Mouse (Mus musculus) thymus, adult 2 months (tissue): ENCODE measurements around the gene Vps18. TPM values are rescaled to one million over a fixed set of nuclear protein-coding genes. Genes with fewer than 3 reads are reported as not detected.
A peak's percentile ranks its signal among the peaks of the same experiment; 100 is the strongest.

Source experiments
- DNase-seq: peaks from one replicate; pipeline ENCODE4 v3.0.0; 2021
- H3K27ac ChIP-seq: fragments of 200-500 bp; 2 replicates; pipeline ENCODE4 v1.5.1; 2012; ENCODE audit warnings: low read length, control low read depth; ENCODE audit not compliant: control insufficient read depth, insufficient read depth
- H3K27me3 ChIP-seq: fragments of 200-500 bp; 2 replicates; pipeline ENCODE4 v1.6.1; 2012; ENCODE audit warnings: mild to moderate bottlenecking, low read length, moderate library complexity, mixed read lengths; ENCODE audit not compliant: control insufficient read depth, insufficient read depth
- H3K36me3 ChIP-seq: fragments of 200-500 bp; 2 replicates; pipeline ENCODE4 v1.6.1; 2012; ENCODE audit warnings: mild to moderate bottlenecking, low read length, moderate library complexity; ENCODE audit not compliant: control insufficient read depth, insufficient read depth
- H3K4me1 ChIP-seq: fragments of 200-500 bp; replicated peaks from 2 replicates; pipeline ENCODE4 v1.6.1; 2012; ENCODE audit warnings: low read length; ENCODE audit not compliant: control insufficient read depth, insufficient read depth
- H3K4me3 ChIP-seq: fragments of 200-500 bp; 2 replicates; pipeline ENCODE4 v1.5.1; 2012; ENCODE audit warnings: mild to moderate bottlenecking, low read length, control low read depth, moderate library complexity; ENCODE audit not compliant: control insufficient read depth, insufficient read depth
- CTCF ChIP-seq: fragments of 200-500 bp; IDR thresholded peaks from 2 replicates; pipeline ENCODE4 v1.5.1; 2012; ENCODE audit warnings: mild to moderate bottlenecking, control low read depth, low read length, moderate library complexity, borderline replicate concordance; ENCODE audit not compliant: control insufficient read depth, poor library complexity, insufficient read depth; ENCODE audit errors: extremely low read depth
- POLR2A ChIP-seq: fragments of 200-500 bp; IDR thresholded peaks from 2 replicates; pipeline ENCODE4 v1.6.1; 2012; ENCODE audit warnings: mild to moderate bottlenecking, low read length, control low read depth, moderate library complexity; ENCODE audit not compliant: control insufficient read depth, poor library complexity, insufficient read depth; ENCODE audit errors: extremely low read depth
- WGBS: fragments of 180-500 bp; shearing (Covaris S2); methylation state at CpG from one replicate; pipeline ENCODE4 v1.1.7; 2018; 5-methylcytosine and 5-hydroxymethylcytosine counted together
- polyA plus RNA-seq: library from polyadenylated mRNA; depleted of rRNA; stranded (reverse); fragments of >200 nt; gene quantifications from 2 replicates; pipeline ENCODE4 v1.2.3, GENCODE M21; 2012

The Vps18 gene
- polyA plus RNA-seq, 1 experiment: 28.4 TPM

DNA sequence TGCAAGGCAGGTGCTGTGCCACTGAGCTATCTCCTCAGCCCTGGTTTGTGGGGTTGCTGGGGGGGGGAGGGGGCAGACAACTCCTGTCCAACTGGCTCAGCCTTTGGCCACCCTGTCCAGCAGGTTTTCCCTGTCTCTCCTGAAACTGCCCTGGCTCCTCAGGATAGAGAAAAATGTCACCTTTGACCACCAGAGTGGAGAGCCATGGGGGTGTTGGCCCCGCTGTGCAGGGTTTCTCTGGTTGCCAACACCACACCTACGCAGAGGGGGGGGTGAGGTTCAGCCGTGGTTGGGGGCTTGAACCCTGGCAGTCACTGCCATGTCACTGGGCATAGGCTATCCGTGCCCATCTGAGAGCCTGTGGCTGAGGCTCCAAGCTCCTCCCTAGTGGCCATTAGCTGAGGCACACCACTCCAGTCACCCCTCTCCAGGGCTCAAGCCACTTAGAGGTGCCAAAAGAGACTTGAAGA, 38.9 kb upstream of the Vps18 start:
- Histone ChIP-seq H3K27ac (no peak overlapping the region), H3K27me3 (no peaks in the 10 kb centered on the region), H3K4me3 (no peak overlapping the region), H3K36me3 (no peaks in the 10 kb centered on the region), H3K4me1 (peaks cover 3% of the 10 kb centered on the region; the same call in 1 of the 2 replicates)
- no peak for DNase-seq
- TF ChIP-seq POLR2A (no peak), CTCF (no peak)
- 81% methylated on average over 4 of the region's 4 CpGs for whole genome bisulfite sequencing

DNA sequence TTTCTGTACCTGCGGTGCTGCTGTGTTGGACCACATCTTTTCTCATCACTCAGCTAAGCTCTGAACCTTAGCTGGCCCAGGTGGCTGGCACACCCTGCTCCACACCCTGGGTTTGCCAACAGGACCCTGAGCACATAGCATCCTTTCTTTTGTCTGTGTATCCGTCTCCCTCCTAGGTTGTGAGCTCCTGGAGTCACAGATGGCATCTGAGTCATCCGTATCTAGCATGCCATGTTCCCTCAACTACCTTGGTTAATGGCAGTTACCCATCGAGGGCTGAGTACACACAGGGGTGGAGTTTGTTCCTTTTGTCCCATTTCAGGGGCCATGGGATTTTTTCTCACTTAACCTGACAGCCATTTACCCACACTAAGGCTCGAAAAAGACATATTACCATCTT, 38.2 kb upstream of the Vps18 start:
- Histone ChIP-seq H3K27ac (no peak overlapping the region), H3K4me3 (no peak overlapping the region), H3K4me1 (peaks cover 3% of the 10 kb centered on the region; the same call in 1 of the 2 replicates), H3K36me3 (no peaks in the 10 kb centered on the region), H3K27me3 (no peaks in the 10 kb centered on the region)
- TF ChIP-seq CTCF: no peak
- TF ChIP-seq POLR2A: no peak
- DNase-seq: no peak
- 71% methylated on average over 5 of the region's 5 CpGs for WGBS

DNA sequence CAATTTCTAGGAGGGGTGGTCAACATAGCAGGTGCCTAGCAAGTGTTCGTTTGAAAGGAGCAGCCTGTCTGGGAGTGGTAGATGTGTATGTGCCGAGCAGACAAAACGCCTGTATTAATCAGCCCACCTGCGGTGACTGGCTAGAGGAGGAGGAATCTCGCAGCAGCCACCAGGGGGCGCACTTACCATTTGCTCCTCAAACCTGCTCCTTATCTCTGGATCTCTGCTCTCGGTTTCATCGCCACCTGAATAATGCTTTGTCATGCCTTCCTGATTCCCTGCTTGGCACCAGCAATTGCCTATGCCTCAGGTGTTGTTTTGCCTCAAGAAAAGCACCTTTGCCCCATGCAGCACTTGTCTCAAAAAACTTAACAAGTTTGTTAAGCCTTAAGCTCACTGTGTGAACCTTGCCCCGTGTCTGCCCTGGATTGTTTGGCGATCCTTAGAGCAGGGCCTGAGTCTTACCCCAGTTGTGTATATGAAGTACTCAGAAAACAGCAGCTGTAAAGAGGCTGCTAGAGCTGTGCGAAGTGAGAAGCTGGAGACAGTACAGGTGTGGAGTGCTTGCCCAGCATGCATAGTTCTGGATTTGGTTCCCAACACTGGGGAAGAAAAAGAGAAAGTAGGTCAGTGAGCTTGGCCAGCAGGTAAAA, 37.6 kb upstream of the Vps18 start:
- peak; percentile 88 for DNase-seq
- 13% methylated on average over 11 of the region's 11 CpGs for WGBS
- Histone ChIP-seq H3K4me3 (no peak overlapping the region), H3K4me1 (peaks cover 3% of the 10 kb centered on the region; the same call in 1 of the 2 replicates), H3K27me3 (no peaks in the 10 kb centered on the region), H3K27ac (no peak overlapping the region), H3K36me3 (no peaks in the 10 kb centered on the region)
- TF ChIP-seq CTCF (peak; percentile 91), POLR2A (no peak)

DNA sequence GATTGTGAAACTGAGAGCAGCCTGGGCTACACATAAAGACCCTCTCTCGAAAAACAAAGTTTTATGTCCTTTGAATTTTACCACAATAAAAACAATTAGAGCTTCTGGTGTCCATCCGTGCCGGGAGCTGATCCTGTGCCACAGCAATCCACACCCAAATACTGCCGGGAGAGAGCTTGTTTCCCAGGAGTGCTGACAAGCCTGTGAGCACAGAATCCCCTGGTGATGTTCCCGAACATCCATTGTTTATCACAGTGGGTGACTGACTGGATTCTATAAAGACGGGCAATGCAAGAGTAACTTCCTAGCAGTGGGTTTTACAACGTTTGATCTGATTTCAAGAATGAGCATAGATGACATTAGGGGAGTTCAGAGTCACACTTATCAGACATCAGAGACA, 33.6 kb upstream of the Vps18 start:
- 63% methylated on average over 7 of the region's 7 CpGs for WGBS
- TF ChIP-seq CTCF (no peak), POLR2A (no peak)
- no peaks in the 10 kb centered on the region for H3K27me3 ChIP-seq
- DNase-seq: no peak
- H3K27ac ChIP-seq: no peak overlapping the region
- no peaks in the 10 kb centered on the region for H3K36me3 ChIP-seq
- no peak overlapping the region for H3K4me3 ChIP-seq
- H3K4me1 ChIP-seq: peaks cover 3% of the 10 kb centered on the region; the same call in 1 of the 2 replicates

DNA sequence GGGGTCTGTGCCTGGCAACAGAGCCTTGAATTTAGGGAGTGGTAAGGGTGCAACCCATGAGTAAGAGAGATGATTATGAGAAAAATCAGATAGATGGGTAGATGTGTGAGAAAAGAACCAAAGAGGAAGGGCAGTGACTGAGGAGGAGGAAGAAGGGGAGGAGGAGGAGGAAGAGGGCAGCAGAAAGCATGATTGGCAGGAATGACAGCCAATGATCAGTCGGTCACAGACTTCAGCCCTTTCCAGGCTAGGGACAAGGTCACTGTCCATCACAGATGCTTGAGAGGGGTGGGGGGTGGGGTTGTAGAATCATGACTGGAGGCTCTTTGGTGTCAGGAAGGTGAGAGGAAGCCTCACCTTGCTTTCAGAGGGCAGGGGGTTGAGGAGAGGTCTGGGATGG, 28.0 kb upstream of the Vps18 start:
- H3K36me3 ChIP-seq: no peaks in the 10 kb centered on the region
- peaks cover 5% of the 10 kb centered on the region; the same call in 1 of the 2 replicates for H3K4me1 ChIP-seq
- DNase-seq: no peak
- no peak overlapping the region for H3K4me3 ChIP-seq
- no peak for TF ChIP-seq CTCF
- no peak for TF ChIP-seq POLR2A
- H3K27ac ChIP-seq: no peak overlapping the region
- WGBS: 95% methylated on average over 1 of the region's 1 CpGs
- H3K27me3 ChIP-seq: no peaks in the 10 kb centered on the region

DNA sequence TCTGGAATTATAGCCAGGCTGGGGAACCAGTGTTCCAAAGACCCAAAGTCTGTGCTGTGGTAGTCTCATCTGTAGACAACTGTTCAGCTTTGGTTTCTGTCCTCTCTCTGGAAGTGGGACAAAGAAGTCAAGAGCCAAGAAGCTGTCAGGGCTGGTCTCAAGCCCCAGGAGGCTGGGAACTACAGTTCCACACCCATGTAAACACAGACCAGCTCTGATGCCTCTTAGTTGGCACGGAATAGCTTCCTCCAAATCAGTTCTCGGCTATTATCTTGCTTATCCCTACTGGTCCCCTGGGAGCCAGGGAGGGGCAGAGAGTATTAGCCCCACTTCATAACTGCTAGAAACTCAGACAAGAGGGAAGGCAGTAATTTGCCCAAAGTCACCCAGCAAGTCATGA, 27.2 kb upstream of the Vps18 start:
- DNase-seq: no peak
- H3K36me3 ChIP-seq: no peaks in the 10 kb centered on the region

More for the DNA sequence above, 27.2 kb upstream of the Vps18 start:
- Histone ChIP-seq H3K27ac (no peak overlapping the region), H3K27me3 (no peaks in the 10 kb centered on the region), H3K4me3 (no peak overlapping the region), H3K4me1 (peaks cover 5% of the 10 kb centered on the region; the same call in 1 of the 2 replicates)
- TF ChIP-seq POLR2A (no peak), CTCF (no peak)
- 87% methylated on average over 2 of the region's 2 CpGs for WGBS
